Mouse (Mus musculus) erythroblast, embryonic 14.5 days (primary cell): ENCODE results near the gene Gm17606. TPM values are rescaled to one million over a fixed set of nuclear protein-coding genes. Genes with fewer than 3 reads are reported as not detected.

Source experiments
- H3K27me3 ChIP-seq: 2 replicates; pipeline ENCODE4 v1.6.1; 2012; ENCODE audit warnings: inconsistent platforms; ENCODE audit not compliant: control insufficient read depth
- H3K36me3 ChIP-seq: 2 replicates; pipeline ENCODE4 v1.6.1; 2012; ENCODE audit warnings: mild to moderate bottlenecking, inconsistent platforms; ENCODE audit not compliant: control insufficient read depth
- H3K4me1 ChIP-seq: 2 replicates; pipeline ENCODE4 v1.6.1; 2012; ENCODE audit warnings: inconsistent platforms; ENCODE audit not compliant: control insufficient read depth
- H3K4me3 ChIP-seq: replicated peaks from 2 replicates; pipeline ENCODE3; 2012; ENCODE audit warnings: moderate library complexity, mild to moderate bottlenecking, inconsistent platforms
- H3K9me3 ChIP-seq: 2 replicates; pipeline ENCODE4 v1.6.1; 2012; ENCODE audit warnings: low read length, inconsistent platforms, mixed read lengths; ENCODE audit not compliant: control insufficient read depth
- GATA1 ChIP-seq: IDR thresholded peaks from 2 replicates; pipeline ENCODE4 v1.6.1; 2012; ENCODE audit warnings: low read length, inconsistent platforms, mixed read lengths
- TAL1 ChIP-seq: IDR thresholded peaks from 3 replicates; pipeline ENCODE4 v1.6.1; 2012; ENCODE audit warnings: low read length, inconsistent platforms, mixed read lengths
- polyA plus RNA-seq: library from polyadenylated mRNA; stranded (reverse); fragments of >175 nt; gene quantifications from 2 replicates; pipeline ENCODE4 v1.2.3, GENCODE M21; 2012

The Gm17606 gene
- polyA plus RNA-seq, 1 experiment = not detected

- H3K9me3 ChIP-seq = no peaks in the 10 kb centered on the region
- H3K4me1 ChIP-seq = peaks cover 3% of the 10 kb centered on the region
- peaks cover 25% of the 10 kb centered on the region for H3K36me3 ChIP-seq
- no peak overlapping the region for H3K4me3 ChIP-seq
- H3K27me3 ChIP-seq = peaks cover 10% of the 10 kb centered on the region
- TF ChIP-seq TAL1 (no peak), GATA1 (no peak)
These were observed 56.0 kb downstream of the Gm17606 start for GRCm38 (mm10) chr14:54696752-54697151.

Other genes with a start within 250 kb of the Gm17606 start
- 0.06 TPM in 1 of 2 replicates, not detected in the other for gene Slc7a7, start 223.2 kb upstream of the Gm17606 start, polyA plus RNA-seq
- 62.3 and 63.5 TPM in 2 replicates for gene Mrpl52, start 214.0 kb upstream of the Gm17606 start, polyA plus RNA-seq
- 0.10 and 0.18 TPM in 2 replicates for gene Mmp14, start 209.3 kb upstream of the Gm17606 start, polyA plus RNA-seq
- 15.3 and 15.9 TPM in 2 replicates for gene Lrp10, start 176.8 kb upstream of the Gm17606 start, polyA plus RNA-seq
- gene Rem2, start 164.9 kb upstream of the Gm17606 start, polyA plus RNA-seq = not detected in 2 replicates
- 4.4 and 4.8 TPM in 2 replicates for gene Prmt5, start 123.4 kb upstream of the Gm17606 start, polyA plus RNA-seq
- 10.0 and 11.7 TPM in 2 replicates for gene Haus4, start 86.3 kb upstream of the Gm17606 start, polyA plus RNA-seq
- not detected in 2 replicates for gene Ajuba, start 63.4 kb upstream of the Gm17606 start, polyA plus RNA-seq
- 0.94 and 1.5 TPM in 2 replicates for gene 4931414P19Rik, start 35.0 kb upstream of the Gm17606 start, polyA plus RNA-seq
- gene Psmb5, start 22.9 kb upstream of the Gm17606 start, polyA plus RNA-seq = 17.6 and 21.7 TPM in 2 replicates
- not detected in 2 replicates for gene Psmb11, start 19.5 kb upstream of the Gm17606 start, polyA plus RNA-seq
- 0.46 and 0.60 TPM in 2 replicates for gene Cdh24, start 412 bp downstream of the Gm17606 start, polyA plus RNA-seq
- 4.9 and 7.8 TPM in 2 replicates for gene 1700123O20Rik, start 45.3 kb downstream of the Gm17606 start, polyA plus RNA-seq
- 38.2 and 40.2 TPM in 2 replicates for gene Acin1, start 46.0 kb downstream of the Gm17606 start, polyA plus RNA-seq
- gene Gm29776, start 57.9 kb downstream of the Gm17606 start, polyA plus RNA-seq = not detected in 2 replicates
- gene Cebpe, start 71.2 kb downstream of the Gm17606 start, polyA plus RNA-seq = 0.05 and 0.24 TPM in 2 replicates
- 0.25 TPM in 2 replicates for gene Slc7a8, start 141.0 kb downstream of the Gm17606 start, polyA plus RNA-seq
- not detected in 2 replicates for gene Rnf212b, start 173.2 kb downstream of the Gm17606 start, polyA plus RNA-seq
- not detected in 2 replicates for gene Homez, start 230.0 kb downstream of the Gm17606 start, polyA plus RNA-seq
- gene Ppp1r3e, start 236.6 kb downstream of the Gm17606 start, polyA plus RNA-seq = 0.02 TPM in 1 of 2 replicates, not detected in the other
- gene Bcl2l2, start 242.4 kb downstream of the Gm17606 start, polyA plus RNA-seq = 0.66 and 0.95 TPM in 2 replicates
- 0.05 and 0.14 TPM in 2 replicates for gene Gm20521, start 242.5 kb downstream of the Gm17606 start, polyA plus RNA-seq